Mouse (Mus musculus) neutrophil, adult 5-6 weeks (primary cell): ENCODE results near the gene Sfxn4. TPM values are rescaled to one million over a fixed set of nuclear protein-coding genes. Genes with fewer than 3 reads are reported as not detected.
"Not testable (repeated sequence)": the region's sequence is repeated elsewhere in the genome, so short reads cannot be mapped to it uniquely, and the experiment has no call there.

ENCODE experiments used
- ATAC-seq: fragments of 151-379, 151-347 bp; 2 replicates; pipeline ENCODE4 v1.8.0; 2017; ENCODE audit warnings: mild to moderate bottlenecking, moderate TSS enrichment; ENCODE audit not compliant: insufficient number of reproducible peaks, poor library complexity, low FRiP score, severe bottlenecking; ENCODE audit errors: extremely low read depth
- total RNA-seq: library from RNA; stranded (forward); fragments of 200-1000 nt; gene quantifications from 2 replicates; pipeline ENCODE4 v1.2.3, GENCODE M21; 2017

Gene Sfxn4
- total RNA-seq, 1 experiment from 2014 or later, result 8.4 TPM

DNA sequence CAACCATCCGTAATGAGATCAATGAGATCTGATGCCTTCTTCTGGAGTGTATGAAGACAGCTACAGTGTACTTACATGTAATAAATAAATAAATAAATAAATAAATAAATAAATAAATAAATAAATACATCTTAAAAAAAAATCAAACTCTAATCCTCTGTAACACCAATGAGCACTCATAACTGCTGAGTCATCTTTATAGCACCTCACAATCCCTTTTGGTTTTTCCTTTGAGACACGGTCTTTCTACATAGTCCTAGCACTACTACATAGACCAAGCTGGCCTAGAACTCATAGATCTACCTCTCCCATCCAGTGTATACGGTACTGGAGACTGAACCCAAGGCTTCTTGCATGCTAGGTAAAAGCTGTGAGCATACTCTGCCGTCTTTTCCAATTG, 4.9 kb upstream of the Sfxn4 start:
- ATAC-seq, result not testable (repeated sequence)

GRCm38 (mm10) chr19:60845731-60846130, 15.5 kb downstream of the Sfxn4 start:
- no peak for ATAC-seq

DNA sequence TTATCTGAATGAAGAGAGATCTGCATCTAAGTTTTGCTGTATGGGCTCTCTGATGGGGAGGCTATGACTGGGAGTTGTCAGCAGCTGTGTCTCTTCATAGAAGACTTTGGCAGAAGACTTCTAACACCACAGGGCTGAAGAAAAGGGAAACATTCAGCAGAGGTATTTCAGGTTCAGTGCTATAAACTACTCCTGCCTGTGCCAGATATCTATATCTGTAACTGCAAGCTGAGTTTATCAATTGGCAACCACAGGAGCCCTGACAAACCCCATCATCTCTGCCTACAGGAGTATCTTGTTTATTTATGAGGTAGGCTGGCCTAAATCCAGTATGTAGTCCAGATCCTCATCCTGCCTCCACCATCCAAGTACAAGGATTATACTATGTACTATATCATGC, 18.0 kb downstream of the Sfxn4 start:
- ATAC-seq, result no peak

- peak; percentile 87 for ATAC-seq
Observed at GRCm38 (mm10) chr19:60837747-60838146, 23.5 kb downstream of the Sfxn4 start.

DNA sequence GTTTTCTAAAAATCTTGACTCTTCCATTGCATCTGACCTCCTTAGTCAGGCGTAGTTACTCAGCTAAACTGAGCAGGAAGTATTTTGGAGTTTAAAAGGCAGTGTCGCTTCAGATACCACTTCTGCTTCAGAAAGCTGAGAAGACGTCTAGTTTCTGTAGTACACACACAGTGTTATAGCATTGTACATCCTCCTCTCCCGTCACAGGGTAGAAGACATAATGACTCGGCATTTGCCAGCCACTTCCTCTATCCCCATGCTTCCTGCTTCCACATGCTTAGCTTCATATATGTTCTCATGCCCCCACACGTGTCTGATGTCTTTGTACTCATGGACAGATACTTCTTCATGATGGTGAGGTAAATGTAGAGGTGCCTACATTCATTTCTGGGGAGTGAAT, 42.6 kb downstream of the Sfxn4 start:
- ATAC-seq, result peak; percentile 99

DNA sequence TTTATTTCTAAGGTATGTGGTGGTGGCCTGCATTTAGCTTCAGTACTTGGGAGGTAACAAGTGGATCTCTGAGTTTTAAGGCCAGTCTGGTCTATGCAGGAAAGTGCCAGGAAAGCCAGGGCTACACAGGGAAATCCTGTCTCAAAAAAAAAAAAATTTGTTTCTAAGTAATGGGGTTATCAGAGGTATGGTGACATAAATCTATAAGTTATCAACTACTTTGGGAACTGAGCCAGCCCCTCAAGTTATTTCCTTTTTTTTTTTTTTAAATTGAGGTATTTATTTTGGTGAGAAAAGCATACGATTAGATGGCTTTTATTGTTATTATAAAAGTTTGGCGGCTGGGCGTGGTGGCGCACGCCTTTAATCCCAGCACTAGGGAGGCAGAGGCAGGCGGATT, 48.1 kb downstream of the Sfxn4 start:
- ATAC-seq, result no peak

DNA sequence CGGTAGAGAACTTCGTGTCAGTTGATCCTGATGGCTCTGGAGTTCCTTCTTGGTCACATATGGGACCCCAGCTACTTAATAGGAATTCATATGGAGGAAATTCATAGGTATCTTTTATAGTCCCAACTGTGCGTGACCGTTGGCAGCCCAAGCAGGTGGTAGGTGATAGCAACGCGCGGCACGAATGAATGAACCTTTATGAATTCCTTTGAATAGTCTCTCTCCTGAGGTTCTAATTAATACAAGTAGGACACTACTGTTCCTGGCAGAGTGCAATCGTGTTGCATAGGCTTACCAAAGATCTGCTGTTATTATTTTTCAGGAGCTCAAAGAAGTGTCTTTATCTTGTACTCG, 49.3 kb downstream of the Sfxn4 start:
- ATAC-seq, result no peak

GRCm38 (mm10) chr19:60811098-60812035, 49.9 kb downstream of the Sfxn4 start, which contains the start of gene Fam45a:
Gene Fam45a (plus strand): TSS chr19:60811585.
- peak; percentile 100 for ATAC-seq

- no peak for ATAC-seq
Observed at GRCm38 (mm10) chr19:60809927-60810326, 51.4 kb downstream of the Sfxn4 start.

GRCm38 (mm10) chr19:60804903-60805302, 56.4 kb downstream of the Sfxn4 start:
- no peak for ATAC-seq

DNA sequence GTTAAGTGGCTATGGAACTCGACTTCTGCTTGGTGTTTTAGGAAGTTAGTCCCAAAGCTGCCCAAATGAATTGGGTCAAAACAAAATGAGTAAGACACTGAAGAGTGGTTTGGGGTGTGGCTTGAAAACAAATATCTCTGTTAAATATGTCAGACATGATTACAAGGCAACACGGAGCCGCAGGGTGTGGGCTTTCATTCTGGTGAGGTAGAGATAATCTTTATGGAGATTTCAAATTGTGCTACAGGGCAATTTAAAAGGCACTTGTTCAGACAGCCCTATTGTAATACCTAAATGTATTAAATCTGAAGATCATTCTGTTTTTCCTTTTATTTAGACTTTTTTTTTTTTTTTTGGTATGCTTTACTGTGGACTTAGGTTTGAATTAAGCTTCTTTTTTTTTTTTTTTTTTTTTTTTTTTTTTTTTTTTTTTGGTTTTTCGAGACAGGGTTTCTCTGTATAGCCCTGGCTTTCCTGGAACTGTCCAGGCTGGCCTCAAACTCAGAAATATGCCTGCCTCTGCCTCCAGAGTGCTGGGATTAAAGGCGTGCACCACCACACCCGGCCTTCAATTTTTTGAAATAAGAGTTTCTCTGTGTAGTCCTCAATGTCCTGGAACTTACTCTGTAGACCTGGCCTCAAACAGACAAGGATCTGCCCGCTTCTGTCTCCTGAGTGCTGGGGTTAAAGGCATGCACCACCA, 61.3 kb downstream of the Sfxn4 start:
- ATAC-seq, result no peak

- ATAC-seq, result no peak
Observed at GRCm38 (mm10) chr19:60797415-60797814, 63.9 kb downstream of the Sfxn4 start.

DNA sequence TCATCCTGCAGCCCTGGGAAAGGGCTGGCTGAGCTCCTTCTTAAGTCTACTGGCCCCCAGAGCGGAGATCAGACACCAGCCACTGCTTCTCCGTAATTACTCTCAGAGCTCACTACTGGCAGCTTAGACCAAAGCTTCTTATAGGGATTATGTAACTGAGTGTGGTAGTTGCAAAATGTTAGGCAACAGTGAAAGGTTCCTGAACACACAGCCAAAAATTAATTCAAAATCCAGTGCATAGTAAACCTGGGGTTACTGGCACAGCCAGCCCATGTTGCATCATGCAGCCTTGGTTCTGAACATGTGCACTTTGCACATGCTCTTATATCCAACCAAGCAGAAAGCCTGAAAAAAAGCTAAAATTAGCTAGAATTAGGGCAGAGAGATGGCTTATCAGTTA, 66.0 kb downstream of the Sfxn4 start:
- ATAC-seq, result no peak

- ATAC-seq, result no peak
Observed at GRCm38 (mm10) chr19:60793170-60793707, 68.0 kb downstream of the Sfxn4 start.

DNA sequence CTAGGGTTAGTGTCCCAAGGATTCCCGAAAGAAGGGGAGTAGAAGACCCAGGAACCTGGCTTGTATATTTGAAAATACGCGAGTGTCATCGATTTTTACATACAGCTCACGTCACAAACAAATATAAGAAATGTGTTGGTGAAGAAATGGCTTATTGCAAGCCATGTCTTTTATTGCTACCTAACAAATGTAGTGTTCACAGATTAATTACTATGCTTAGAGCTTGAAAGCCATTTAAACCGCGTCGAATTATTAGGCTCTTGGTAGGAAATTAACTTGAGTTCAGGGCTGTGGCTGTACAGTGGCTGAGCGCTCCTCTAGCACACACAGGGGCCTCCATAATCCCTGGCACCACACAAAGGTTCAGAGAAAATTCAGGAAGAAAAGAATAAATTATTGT, 70.1 kb downstream of the Sfxn4 start:
- no peak for ATAC-seq

GRCm38 (mm10) chr19:60790551-60791161, 70.6 kb downstream of the Sfxn4 start, which contains the start of gene Eif3a:
Gene Eif3a (minus strand): TSS chr19:60790658.
- peak; percentile 84 for ATAC-seq

DNA sequence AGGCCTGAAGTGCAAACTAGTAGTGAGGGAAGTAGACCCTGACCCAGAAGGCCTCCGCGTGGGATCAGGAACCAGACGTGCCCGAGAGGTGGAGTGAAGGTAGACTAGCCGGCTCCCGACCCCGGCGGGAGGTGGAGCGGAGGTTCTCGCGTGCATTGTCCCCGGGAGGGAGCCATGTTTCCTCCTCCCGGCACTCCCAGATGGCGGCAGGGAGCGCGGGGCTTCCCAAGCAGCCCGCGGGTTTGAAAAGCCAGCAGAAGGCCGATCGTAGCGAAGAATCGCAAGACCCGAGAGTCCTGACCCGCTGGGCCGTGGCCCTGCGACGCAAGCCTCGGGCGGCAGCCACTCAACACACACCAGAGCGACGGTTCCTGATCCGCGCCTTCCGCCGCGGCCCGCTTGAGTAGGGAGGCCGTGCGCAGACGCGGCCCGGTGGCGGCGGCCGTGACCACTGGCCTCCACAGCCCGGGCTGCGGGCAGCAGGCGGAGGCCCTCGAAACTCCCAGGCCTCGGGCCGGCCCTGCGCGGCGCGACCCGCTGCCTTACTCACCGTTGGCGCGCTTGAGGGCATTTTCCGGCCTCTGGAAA, 71.3 kb downstream of the Sfxn4 start:
- peak; percentile 44 for ATAC-seq

GRCm38 (mm10) chr19:60789452-60789851, 71.8 kb downstream of the Sfxn4 start:
- no peak for ATAC-seq
